Mouse (Mus musculus) forebrain, embryonic 16.5 days (tissue): Measurements from ENCODE around the gene Tfec. TPM values are rescaled to one million over a fixed set of nuclear protein-coding genes. Genes with fewer than 3 reads are reported as not detected.

ENCODE experiments used
- ATAC-seq: fragments of 200-750 bp; cut with Nextera tagmentation; 2 replicates; pipeline ENCODE4 v1.8.0; 2017; ENCODE audit warnings: mild to moderate bottlenecking, moderate library complexity
- H3K27ac ChIP-seq: fragments of 300-500 bp; sonication (generic); 2 replicates; pipeline ENCODE4 v1.5.1; 2014; ENCODE audit warnings: low read length, control low read depth
- H3K27me3 ChIP-seq: fragments of 300-500 bp; sonication (generic); replicated peaks from 2 replicates; pipeline ENCODE4 v1.6.1; 2014; ENCODE audit warnings: low read length; ENCODE audit not compliant: control insufficient read depth, insufficient read depth
- H3K36me3 ChIP-seq: fragments of 300-500 bp; sonication (generic); 2 replicates; pipeline ENCODE4 v1.6.1; 2014; ENCODE audit not compliant: control insufficient read depth, insufficient read depth
- H3K4me1 ChIP-seq: fragments of 300-500 bp; sonication (generic); replicated peaks from 2 replicates; pipeline ENCODE4 v1.6.1; 2014; ENCODE audit warnings: low read length; ENCODE audit not compliant: control insufficient read depth, insufficient read depth
- H3K4me2 ChIP-seq: fragments of 300-500 bp; sonication (generic); 2 replicates; pipeline ENCODE4 v1.6.1; 2014; ENCODE audit warnings: mild to moderate bottlenecking, low read length, control low read depth
- H3K4me3 ChIP-seq: fragments of 300-500 bp; sonication (generic); replicated peaks from 2 replicates; pipeline ENCODE4 v1.5.1; 2014; ENCODE audit warnings: mild to moderate bottlenecking, low read length, control low read depth
- H3K9ac ChIP-seq: fragments of 300-500 bp; sonication (generic); replicated peaks from 2 replicates; pipeline ENCODE4 v1.6.1; 2014; ENCODE audit warnings: low read depth, low read length, control low read depth
- H3K9me3 ChIP-seq: fragments of 300-500 bp; sonication (generic); 2 replicates; pipeline ENCODE4 v1.6.1; 2016; ENCODE audit warnings: low read length; ENCODE audit not compliant: control insufficient read depth
- WGBS: fragments of 180-500 bp; shearing (Covaris S2); extraction: QIAGEN DNeasy Blood & Tissue Kit; methylation state at CpG from one replicate; pipeline ENCODE4 v1.1.7; 2014; 5-methylcytosine and 5-hydroxymethylcytosine counted together
- polyA plus RNA-seq: library from polyadenylated mRNA; unstranded; fragments of >200 nt; fragmentation: Nextera tagmentation; extraction: Ambion mirVana; gene quantifications from 2 replicates; pipeline ENCODE4 v1.2.1, GENCODE M21; 2015

The Tfec gene
- polyA plus RNA-seq, result 0.16 and 0.45 TPM in 2 replicates

DNA sequence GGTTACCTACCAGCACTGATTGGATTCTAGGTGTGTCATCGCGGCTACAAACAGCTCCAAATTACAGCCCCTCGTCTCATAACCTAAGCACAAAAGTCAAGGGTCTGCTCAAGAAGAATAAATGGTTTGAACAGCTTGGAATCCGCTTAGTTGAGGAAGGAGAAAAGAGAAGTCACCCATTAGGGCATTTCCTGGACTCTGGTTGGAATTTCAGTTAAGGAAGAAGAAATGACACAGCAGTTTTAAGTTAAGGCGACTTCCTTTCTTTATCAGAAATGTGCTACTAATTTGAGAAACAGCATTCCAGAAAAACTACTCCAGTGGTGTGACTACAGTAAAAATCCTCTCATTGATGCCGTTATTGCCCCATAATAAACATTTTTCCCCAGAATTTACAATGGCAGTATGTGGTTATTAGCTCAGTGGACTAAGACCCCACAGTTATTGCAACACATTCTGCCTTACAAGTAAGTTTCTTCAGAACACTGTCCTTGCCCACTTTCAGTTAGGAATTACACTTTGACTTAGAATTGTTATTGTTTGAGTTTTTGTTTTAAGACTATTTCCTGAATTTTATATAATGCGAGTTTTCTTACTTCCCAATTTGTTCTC lies at the start of gene Tfec:
Tfec (minus strand) TSS at position 191 of the 612 bp plus-strand sequence.
- H3K27me3 ChIP-seq, result no peaks in the 10 kb centered on the region
- H3K9me3 ChIP-seq, result no peaks in the 10 kb centered on the region
- ATAC-seq, result no peak
- H3K4me2 ChIP-seq, result no peak within 1 kb of the TSS
- H3K27ac ChIP-seq, result no peak within 1 kb of the TSS
- no peak within 1 kb of the TSS for H3K9ac ChIP-seq
- H3K4me1 ChIP-seq, result no peaks in the 10 kb centered on the region
- 90% methylated on average over 7 of the region's 7 CpGs for WGBS
- no peaks in the 10 kb centered on the region for H3K36me3 ChIP-seq
- H3K4me3 ChIP-seq, result no peak within 1 kb of the TSS

DNA sequence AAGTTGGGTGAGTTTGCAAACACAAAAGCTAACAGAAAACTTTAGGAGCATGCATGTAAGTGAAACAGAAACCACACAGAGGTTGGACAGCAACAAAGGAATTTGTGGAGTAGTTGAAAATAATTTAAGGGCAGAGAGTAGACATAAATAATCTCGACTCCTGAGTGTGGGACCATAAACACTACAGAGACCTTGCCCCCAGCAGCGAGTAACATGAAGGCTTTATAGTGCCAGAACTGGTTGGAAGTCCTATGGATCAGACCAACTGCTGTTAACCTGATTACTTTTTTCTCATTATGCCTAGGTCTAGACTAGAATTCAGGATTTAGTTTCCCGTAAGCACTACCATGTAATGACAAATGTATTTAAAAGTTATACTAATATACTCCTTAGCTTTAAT lies 49.6 kb upstream of the Tfec start:
- Histone ChIP-seq H3K4me2 (no peak overlapping the region), H3K27ac (no peak overlapping the region), H3K9ac (no peak overlapping the region), H3K36me3 (no peaks in the 10 kb centered on the region), H3K9me3 (no peaks in the 10 kb centered on the region), H3K27me3 (no peaks in the 10 kb centered on the region), H3K4me1 (no peaks in the 10 kb centered on the region), H3K4me3 (no peak overlapping the region)
- 82% methylated on average over 3 of the region's 3 CpGs for WGBS
- ATAC-seq, result no peak

DNA sequence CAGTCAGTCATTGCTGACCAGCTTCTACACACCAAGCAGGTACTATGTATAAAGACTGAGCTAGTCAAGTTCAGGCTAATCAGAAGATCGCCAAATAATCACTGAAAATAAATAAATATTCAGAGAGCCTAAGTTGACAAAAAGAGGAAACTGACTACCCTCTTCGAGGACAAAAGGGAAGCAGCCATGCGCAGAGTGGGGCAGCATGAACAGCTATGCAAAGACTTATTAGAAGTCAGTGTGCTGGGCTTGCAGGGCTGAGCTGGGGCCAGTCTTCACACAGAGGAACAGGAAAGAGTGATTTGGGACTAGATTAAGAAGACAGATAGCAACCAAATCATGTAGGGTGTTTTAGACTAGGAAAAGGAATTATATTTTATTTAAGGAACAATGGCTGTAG lies 45.3 kb upstream of the Tfec start:
- Histone ChIP-seq H3K36me3 (no peaks in the 10 kb centered on the region), H3K4me1 (no peaks in the 10 kb centered on the region), H3K4me3 (no peak overlapping the region), H3K4me2 (no peak overlapping the region), H3K27ac (no peak overlapping the region), H3K9me3 (no peaks in the 10 kb centered on the region), H3K9ac (no peak overlapping the region), H3K27me3 (no peaks in the 10 kb centered on the region)
- 82% methylated on average over 3 of the region's 3 CpGs for WGBS
- no peak for ATAC-seq

DNA sequence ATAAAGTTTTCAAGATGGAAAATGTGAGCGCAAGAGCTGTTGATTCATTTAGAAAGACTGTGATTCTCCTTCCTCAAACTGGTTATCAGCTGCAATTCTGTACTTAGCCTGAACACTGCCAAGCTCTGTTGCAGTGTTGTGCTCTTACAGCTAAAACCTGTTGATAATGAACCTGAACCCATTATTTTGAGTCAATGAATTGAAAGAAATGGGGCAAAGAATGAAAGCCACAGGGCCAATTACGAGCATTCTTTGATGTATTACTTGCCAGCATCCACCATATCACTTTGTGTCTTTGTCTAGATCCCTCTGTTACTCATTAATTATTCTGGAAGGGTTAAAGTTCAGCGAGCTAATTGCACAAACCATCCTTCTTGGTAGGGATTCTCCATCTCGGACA lies 44.2 kb upstream of the Tfec start:
- 20% methylated on average over 4 of the region's 4 CpGs for WGBS
- Histone ChIP-seq H3K27me3 (no peaks in the 10 kb centered on the region), H3K4me1 (no peaks in the 10 kb centered on the region), H3K36me3 (no peaks in the 10 kb centered on the region), H3K4me3 (no peak overlapping the region), H3K27ac (no peak overlapping the region), H3K9ac (no peak overlapping the region), H3K9me3 (no peaks in the 10 kb centered on the region), H3K4me2 (no peak overlapping the region)
- ATAC-seq, result no peak

DNA sequence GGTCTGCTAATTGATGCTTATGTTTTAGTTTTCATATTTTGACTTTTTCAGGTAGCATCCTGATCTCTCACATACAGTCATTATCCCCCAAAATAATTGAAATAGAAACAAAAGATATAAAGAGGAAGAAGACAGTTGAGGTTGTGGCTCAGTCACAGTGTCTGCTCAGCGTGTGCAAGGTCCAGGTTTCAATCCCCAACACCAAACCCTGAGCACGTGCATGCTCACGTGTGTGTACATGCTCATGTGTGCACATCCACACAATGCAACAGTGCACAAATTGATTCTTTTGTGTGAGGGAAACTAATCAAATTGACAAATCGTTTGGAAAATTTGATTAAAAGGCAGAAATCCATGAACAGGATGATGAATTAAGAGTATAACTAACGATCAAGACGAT lies 32.8 kb upstream of the Tfec start:
- Histone ChIP-seq H3K4me2 (no peak overlapping the region), H3K9me3 (no peaks in the 10 kb centered on the region), H3K4me1 (no peaks in the 10 kb centered on the region), H3K36me3 (no peaks in the 10 kb centered on the region), H3K9ac (no peak overlapping the region), H3K27me3 (no peaks in the 10 kb centered on the region), H3K4me3 (no peak overlapping the region), H3K27ac (no peak overlapping the region)
- WGBS, result 66% methylated on average over 6 of the region's 6 CpGs
- ATAC-seq, result no peak

DNA sequence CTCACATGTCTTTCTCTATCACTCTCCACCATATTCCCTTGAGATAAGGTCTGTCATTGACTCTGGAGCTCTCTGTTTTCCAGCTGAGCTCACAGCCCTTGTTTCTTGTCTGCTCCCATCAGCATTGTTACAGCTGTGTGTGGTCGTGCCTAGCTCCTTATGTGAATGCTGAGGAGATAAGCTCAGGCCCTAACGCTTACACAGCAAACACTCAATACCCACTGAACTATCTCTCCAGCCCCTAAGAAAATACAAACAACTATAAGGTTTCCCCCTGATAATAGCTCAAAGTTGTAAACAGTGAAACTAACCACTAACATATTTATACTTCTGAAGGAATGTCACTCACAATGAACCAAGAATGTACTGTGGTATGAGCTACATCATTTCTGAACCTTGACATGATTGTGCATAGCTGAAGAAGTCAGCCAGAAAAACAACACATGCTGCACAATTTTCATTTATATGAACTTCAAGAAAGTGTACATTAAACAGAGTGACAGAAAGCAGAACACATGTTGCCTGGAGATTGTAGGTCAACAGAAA lies 21.9 kb upstream of the Tfec start:
- 63% methylated on average over 2 of the region's 2 CpGs for WGBS
- Histone ChIP-seq H3K9ac (no peak overlapping the region), H3K27ac (no peak overlapping the region), H3K27me3 (no peaks in the 10 kb centered on the region), H3K36me3 (no peaks in the 10 kb centered on the region), H3K9me3 (no peaks in the 10 kb centered on the region), H3K4me2 (no peak overlapping the region), H3K4me3 (no peak overlapping the region), H3K4me1 (no peaks in the 10 kb centered on the region)
- ATAC-seq, result no peak

DNA sequence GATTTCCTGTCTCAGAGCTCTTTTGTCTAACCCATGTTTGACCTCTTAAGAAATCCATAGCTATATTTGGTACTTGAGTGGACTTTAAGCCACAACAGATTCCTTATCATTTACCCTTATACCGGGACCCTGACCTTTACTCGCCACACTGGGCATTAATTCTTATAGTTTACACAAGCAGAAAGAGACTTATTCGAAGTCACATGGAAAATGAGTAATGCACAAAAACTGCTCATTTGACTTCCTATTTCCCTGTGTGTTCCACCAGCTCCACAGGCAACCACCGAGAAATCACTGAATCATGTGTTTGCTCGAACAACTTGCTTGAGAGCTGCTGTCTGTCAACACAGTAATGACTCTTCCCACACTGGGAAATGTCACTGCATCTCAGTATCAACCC lies 6.4 kb downstream of the Tfec start:
- Histone ChIP-seq H3K9ac (no peak overlapping the region), H3K4me3 (no peak overlapping the region), H3K4me1 (no peaks in the 10 kb centered on the region), H3K4me2 (no peak overlapping the region), H3K36me3 (no peaks in the 10 kb centered on the region), H3K9me3 (no peaks in the 10 kb centered on the region), H3K27me3 (no peaks in the 10 kb centered on the region), H3K27ac (no peak overlapping the region)
- no peak for ATAC-seq
- WGBS, result 92% methylated on average over 5 of the region's 5 CpGs

DNA sequence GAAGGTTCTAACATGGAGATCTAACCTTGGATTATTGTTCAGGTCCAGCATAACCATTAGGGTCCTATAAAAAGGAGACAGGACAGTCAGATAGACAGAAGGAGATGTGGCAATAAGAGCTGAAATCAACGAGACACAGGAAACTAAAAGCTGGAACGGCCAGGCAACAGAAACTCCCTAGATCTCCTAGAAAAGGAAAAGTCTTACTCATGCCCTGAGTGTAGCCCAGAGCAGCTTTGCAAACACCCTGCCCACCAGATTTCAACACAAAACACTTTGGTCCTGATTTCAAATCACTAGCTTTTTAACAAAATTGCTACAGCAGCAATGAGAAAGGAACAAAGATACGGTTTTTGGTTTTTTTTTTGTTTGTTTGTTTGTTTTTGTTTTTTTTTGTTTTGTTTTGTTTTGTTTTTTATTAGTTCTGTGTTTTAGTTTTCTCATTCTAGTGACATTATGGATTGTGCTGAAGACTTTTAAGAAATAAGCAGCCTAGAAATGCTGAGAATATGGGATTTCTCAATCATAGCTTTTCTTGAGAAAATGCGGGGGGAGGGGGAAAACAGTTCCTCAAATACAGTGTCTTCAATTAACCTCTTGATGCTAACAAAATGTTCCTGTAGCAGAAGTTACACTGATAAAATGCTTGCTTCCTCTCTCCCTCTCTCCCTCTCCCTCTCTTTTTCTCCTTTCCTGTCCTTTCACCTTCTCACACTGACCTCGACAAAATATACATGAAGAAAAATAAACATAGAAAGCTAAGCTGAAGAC lies 14.5 kb downstream of the Tfec start:
- H3K27ac ChIP-seq, result no peak overlapping the region
- 86% methylated on average over 5 of the region's 5 CpGs for WGBS
- no peaks in the 10 kb centered on the region for H3K27me3 ChIP-seq
- H3K4me2 ChIP-seq, result no peak overlapping the region
- no peaks in the 10 kb centered on the region for H3K4me1 ChIP-seq
- no peak overlapping the region for H3K4me3 ChIP-seq
- no peaks in the 10 kb centered on the region for H3K36me3 ChIP-seq
- H3K9ac ChIP-seq, result no peak overlapping the region
- 0 out of 2 replicates have a peak, but pooled peaks cover 3% of the 10 kb centered on the region for H3K9me3 ChIP-seq
- no peak for ATAC-seq

DNA sequence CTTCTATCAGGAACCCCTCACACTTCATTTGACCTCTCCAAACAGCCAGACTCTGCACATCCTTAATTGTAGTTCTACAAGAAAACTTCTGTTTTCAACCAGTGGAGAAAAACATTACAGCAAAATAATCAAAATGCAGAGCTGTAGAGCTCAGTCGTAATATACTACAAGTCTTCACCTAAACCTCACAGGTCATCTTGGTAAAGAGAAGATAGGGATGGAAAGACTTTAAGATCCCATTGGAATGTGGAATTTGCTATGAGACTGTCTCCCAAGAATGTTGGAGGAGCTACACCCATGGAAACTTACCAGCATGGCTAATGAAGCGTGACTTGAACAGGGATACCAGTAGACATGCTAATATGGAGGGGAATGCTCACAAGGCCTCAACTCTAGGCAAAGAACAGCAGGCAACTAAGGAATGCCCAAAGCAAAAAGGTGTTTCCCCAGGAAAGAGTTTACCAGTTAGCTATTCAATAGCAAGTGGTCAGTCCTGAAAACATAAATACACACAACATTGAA lies 24.2 kb downstream of the Tfec start:
- no peak overlapping the region for H3K4me3 ChIP-seq
- 91% methylated on average over 2 of the region's 2 CpGs for WGBS

More for the DNA sequence above, 24.2 kb downstream of the Tfec start:
- Histone ChIP-seq H3K9ac (no peak overlapping the region), H3K27ac (no peak overlapping the region), H3K4me1 (no peaks in the 10 kb centered on the region), H3K27me3 (no peaks in the 10 kb centered on the region), H3K4me2 (no peak overlapping the region), H3K9me3 (no peaks in the 10 kb centered on the region), H3K36me3 (no peaks in the 10 kb centered on the region)
- no peak for ATAC-seq
